Mouse (Mus musculus): ENCODE data around the gene Nav3. TPM values are rescaled to one million over a fixed set of nuclear protein-coding genes. Genes with fewer than 3 reads are reported as not detected.
"Not testable (repeated sequence)": the region's sequence is repeated elsewhere in the genome, so short reads cannot be mapped to it uniquely, and the experiment has no call there.

Nav3 gene
- total RNA-seq, 2 experiments from 2014 or later: 1.8 to 2.8 TPM

DNA sequence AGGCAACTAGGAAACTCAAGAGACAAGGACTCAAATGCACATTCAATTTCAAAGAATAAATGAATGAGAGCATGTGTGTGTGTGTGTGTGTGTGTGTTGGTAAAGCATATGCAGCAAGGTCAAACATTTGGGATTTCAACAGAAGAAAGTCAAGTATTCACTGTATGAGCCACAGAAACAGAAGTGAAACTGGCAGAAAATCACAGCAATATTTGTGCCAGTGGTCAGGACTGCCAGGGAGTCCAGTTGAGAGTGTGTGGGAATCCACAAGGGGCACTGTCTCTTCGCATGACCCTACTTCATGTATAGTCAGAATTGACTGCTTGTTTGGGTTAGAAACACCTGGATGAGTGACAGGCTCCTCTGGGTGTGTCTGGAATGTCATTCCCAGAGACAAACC lies 370.1 kb downstream of the Nav3 start:
- DNase-seq (ENCODE audit: low spot score in 2 of 2): no peak

DNA sequence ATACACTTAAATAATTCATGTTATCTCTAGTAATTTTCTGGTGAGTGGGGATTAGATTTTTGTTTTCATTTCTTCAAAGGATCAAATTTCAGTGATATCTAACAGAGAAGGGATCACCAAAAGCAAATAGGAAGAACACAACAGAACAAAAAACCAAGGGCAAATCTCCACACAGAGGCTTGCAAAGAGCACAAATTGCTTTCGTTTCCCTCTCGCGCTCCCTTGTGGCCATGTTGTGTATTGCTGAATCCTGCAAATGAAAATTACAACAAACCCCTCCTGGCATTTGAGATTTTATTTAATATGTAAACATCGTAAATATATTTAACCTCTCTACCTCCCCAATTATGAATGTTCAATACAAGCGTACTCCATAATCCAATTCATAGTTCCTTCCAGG lies 370.8 kb downstream of the Nav3 start:
- peak; percentile 44 to 63 for DNase-seq (ENCODE audit: low spot score in 2 of 2)

DNA sequence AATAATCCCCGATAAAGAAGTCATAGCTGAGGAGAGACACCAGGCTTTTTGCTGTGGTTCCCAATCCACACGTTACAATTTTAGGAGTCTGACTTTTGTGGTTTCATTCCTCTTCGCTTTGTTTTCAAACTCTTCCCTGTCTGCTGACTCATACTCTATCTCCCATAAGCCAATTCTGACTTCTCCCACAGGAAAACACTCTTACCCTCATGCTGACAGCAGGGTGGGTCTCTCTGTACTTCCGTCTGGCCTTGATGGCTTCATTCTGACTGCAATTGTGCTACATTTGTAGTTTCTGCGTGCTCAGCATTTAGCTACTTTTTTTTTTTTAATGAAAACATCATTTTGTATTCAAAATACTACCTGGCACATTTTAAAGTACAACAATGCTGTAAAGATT lies 379.4 kb downstream of the Nav3 start:
- DNase-seq (ENCODE audit: low spot score in 2 of 2): no peak

DNA sequence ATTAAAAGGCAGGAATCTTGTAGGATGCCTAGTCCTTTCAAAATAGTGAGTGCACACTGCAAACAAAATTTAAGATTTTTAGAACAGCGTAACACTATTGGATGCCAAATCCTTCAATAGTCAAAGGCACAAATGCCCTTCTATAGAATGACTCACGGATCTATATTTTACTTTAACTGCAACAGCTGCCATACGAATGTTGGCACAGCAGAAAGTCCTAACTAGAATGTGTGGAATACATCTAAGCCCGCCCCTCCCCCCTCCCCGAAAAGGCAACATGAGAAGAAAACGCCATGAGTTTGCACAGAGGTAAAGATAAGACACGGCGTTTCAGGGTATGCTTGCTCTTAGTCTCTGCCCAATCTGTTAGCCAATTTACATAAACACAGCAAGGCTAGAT lies 383.6 kb downstream of the Nav3 start:
- no peak for DNase-seq (ENCODE audit: low spot score in 2 of 2)

DNA sequence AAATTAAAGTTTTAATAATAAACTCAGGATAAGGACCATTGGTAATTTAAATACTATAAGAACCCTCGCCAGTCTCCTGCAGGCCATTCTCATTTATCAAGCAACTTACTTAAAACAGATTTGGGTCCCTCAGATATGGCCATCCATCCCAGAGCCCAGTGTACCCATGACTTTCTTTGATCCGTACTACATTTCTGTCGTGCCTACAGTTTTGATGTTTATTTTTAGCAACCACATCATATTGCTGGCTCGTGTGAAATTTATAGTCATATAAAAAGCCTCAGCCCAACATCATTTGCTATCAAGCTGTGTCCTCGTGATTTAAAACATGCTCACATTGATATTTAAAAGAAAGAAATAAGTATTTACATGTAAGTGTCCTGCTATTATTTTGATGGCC lies 394.8 kb downstream of the Nav3 start:
- DNase-seq (ENCODE audit: low spot score in 2 of 2): no peak

DNA sequence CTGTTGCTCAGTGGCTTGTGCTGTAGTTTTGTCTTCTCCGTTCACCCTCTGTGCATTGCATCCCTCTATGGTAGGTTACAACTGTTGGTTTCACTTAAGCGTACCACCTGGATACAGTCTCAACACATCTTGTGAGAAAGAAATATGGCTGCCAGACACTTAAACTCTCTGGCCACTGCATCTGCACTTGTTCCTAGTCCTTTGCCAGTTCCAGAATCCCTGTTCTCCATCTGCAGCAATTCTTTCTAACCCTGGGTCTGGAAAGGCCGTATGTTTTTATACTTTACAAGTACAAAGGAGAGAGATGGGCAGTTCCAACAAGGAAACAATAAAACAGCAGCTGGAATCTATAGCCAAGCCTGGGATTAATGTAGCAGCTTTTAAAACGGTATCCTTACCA lies 418.5 kb downstream of the Nav3 start:
- no peak for DNase-seq (ENCODE audit: low spot score in 2 of 2)

DNA sequence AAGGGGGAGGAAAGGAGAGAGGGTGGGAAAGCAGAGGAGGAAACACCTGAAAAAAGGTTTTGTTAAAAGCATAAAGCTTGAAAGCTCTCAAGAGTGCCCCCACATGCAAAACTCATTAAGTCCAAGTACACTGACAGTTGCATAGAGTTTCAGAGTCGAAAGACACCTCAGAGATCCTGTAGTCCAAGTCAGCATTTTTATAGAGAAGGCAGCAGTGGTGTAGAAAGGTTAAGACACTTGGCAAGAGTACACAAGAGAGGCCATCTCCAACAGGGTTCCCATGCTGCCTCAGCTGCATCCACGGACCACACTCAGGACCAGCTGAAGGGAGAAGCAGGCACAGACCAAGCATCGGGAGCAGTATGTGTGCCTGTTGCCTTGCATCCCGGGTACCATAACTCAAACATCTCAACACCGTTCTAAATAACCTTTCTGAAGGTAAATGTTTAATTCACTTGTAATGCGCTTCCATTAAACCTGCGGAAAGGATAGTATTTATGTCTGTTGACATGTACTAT lies 421.4 kb downstream of the Nav3 start:
- no peak for DNase-seq (ENCODE audit: low spot score in 2 of 2)

DNA sequence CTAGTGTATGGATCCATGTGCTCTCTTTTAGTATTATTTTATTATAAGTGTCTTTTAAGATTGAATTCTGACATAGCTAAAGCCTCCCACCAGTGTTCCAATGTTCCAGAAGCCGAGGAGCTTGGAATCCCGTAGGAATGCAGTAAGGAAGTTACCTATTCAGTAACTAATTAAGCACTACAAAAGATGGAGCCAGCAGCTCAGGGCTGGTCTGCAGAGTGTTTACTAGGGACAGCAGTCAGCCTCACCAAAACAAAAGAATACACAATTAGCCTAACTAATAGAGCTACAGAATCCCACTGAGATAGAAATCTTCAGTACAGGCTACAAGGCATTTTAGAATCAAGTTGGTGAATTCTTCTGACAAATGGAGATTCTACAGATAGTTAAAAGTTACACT lies 431.1 kb downstream of the Nav3 start:
- not testable (repeated sequence) for DNase-seq (ENCODE audit: low spot score in 2 of 2)

DNA sequence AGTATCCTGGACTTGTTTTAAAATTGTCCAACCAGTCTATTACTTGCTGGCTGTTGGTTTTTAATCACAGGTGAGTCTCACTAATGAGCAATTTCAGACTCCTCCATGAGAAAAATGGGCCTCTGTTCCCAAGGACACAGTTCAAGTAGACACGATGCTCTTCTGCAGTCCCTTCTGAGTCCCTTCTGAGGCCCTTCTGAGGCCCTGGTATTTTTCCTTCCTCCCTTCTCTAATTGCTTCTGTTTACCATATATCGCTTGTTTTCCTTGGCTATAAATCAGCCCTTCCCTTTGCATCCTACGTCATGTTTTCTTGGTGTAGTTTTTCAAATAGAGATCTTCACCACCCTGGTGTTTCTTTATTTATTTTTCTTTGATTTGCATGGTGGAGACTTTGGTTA lies 433.9 kb downstream of the Nav3 start:
- DNase-seq (ENCODE audit: low spot score in 2 of 2): no peak

DNA sequence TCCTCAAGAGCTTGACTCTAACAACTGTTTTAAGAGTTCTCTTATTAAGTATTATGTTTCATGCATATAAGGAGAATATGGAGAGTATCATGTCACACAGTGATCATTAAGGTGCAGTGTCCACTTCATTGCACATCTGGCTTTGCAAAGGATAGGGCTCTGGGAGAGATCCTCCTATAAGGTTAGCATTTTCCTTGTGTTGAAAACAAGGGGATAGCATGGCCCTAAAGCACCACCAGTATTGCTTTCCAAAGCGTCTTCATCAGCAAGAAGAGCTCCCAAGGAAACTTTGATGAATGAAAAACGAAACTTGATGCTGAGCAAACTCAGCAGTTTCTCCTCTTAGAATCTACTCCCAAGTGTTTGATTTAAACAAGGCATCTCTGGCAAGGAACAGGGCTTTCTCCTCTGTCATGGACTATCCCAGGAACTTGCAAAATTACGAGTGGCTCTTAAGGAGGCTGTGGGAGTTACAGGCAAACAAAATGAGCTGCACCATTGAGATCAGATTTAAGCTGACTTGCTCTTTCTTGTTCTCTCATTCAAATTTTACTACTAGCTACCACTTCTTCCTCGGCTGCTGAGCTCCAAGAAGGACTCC lies 436.6 kb downstream of the Nav3 start:
- DNase-seq (ENCODE audit: low spot score in 2 of 2): no peak

DNA sequence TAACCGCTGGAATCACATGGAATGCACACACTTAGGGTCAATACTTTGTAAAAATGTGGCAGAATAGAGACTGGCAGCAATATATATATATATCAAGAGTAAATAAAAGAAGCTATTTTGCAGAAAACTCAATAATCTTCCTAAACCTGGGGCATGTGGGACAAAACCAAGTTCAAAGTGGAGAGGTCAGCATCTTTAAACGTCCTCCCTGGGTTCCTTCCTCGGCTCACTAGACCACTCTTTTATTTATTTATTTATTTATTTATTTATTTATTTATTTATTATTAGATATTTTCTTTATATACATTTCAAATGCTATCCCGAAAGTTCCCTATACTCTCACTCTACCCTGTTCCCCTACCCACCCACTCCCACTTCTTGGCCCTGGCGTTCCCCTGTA lies 454.7 kb downstream of the Nav3 start:
- DNase-seq (ENCODE audit: low spot score in 2 of 2): not testable (repeated sequence)

DNA sequence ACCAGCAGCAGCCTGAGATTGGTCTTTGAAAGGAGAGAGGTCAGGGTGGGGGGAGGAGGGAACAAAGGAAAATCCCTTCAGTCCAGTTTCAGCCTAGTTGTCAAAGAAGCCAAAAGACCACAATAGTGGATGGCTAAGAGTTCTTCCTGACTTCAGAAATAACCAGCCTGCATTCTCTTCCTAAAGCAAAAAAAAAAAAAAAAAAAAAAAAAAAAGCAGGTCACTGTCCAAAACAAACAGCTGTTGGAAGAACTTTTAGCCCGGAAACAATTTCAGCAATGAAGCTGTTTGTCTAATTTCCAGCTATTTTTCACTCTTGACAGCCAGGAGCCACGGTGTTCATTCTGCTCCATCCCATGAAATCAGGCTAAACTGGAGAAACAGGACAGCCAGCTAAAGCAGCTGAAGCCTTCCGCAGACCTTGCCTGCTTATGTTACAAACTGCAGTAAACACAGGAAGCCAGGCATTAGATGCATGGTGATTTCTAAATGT lies 455.2 kb downstream of the Nav3 start:
- DNase-seq (ENCODE audit: low spot score in 2 of 2): no peak

DNA sequence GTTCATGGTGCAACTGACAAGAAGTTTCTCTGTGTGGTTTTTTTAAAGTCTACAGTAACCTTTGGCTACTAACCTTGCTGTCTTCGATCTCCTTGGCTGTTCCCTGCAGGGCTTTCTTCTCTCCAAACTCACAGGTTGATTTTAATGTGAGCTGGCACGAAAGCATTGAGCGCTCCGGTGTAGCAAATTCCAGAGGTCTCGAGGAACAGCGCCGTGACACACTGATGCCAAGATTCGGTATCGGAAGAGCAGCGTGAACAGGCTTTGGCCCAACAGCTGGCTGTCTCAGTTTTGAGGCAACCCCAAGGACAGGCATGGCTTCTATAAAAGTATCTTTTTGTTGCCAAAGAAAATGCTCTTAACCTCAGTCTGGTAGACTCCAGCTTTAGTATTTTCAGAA lies 456.1 kb downstream of the Nav3 start:
- DNase-seq (ENCODE audit: low spot score in 2 of 2): no peak

DNA sequence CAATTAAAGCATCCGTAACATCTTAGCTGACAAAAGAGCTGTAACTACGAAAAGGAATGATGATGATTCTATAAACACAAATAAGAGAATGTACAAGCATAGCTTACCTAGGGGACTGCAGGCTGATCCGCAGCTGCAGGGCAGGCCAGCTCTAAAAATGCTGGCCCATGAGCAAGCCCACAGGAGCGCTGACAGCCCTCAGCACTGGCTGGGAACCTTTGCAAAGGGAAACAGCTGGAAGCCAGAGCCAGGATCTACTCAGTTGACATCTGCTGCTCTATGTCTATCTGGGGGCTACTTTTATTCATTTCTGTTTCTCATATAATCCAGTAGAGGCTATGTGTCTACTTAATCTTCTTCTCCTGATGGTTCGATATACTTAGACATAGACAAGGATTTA lies 461.7 kb downstream of the Nav3 start:
- DNase-seq (ENCODE audit: low spot score in 2 of 2): no peak

DNA sequence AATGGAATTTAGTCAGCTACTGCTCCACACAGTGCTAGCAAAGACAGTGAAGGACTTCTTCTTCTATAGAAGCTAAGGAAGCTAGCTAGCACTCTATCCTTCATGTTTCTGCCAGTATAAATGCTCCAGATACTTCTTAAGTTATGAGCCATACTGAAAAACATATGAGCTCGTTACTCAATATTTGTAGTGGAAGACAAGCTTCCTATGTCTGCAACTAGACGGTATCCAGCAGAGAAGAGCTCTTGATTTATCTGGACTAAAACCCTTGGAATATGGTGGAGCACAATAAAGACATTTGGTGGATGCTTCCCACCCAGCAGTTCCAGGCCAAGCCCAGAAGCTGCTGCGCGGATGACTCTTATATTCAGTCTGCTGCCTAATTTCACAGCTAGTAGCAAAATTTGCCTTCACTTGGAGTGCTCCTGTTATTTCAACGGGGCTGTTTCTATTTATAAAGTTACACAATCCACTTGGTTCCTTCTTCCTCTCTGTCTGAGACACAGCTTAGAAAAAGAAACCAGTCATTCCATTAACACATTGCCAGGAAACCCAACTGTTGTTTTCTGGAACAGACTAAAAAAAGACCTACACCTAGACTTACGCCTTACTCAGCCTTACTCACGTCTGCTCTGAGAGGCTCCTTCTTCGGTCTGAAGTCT lies 470.0 kb downstream of the Nav3 start:
- no peak for DNase-seq (ENCODE audit: low spot score in 2 of 2)

DNA sequence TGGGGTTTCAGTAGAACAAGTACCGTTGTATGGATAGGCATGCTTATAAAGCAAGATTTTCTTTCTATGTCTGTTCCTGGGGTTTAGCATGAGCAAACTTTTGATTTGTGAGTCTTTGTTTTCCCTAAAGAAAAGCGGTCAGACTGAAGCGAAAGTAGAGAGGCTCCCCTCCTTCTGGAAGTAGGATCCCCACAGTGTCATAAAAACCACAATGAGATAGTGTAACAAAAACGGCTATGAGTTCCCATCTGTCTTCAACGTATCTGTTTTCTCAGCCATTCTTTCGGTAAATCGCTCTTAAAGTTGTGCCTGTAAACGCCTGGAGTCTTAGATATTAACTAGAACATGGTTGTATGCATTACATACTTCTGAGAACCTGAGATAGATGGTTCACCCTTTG lies 479.7 kb downstream of the Nav3 start:
- no peak for DNase-seq (ENCODE audit: low spot score in 2 of 2)

DNA sequence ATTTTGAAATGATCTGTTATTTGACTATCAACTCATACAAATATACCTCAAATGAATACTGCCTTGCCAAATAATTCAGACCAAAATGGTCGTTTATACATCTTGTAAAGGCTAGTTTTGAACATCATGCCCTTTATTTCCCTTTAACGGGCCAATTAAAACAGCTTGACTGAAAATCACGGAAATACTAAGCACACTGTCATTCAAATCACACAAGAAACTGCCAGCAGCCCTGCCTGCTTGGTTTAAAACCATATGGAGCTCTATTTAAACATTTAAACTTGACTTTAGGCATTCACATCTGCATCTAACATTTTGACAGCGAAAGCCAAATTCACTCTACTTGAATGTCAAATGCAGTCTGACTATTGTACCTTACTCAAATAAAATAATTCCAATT lies 481.8 kb downstream of the Nav3 start:
- no peak for DNase-seq (ENCODE audit: low spot score in 2 of 2)

DNA sequence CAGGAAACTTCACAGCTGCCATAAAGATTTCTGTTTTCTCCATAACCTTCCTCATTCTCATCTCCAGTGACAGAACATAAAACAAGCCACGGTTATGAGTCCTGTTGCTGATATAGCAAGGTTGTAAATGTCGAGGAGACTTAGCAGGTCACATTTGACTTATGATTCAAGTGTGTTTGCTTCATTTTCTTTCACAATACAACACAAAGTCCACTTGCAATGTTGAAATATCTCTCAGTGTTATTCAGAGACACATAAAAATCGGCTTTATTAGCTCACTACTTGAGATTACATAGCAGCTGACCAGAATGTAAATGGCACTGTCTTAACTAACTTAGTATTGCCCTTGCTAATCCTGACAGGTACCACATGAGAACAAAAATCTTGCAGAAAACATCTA lies 482.5 kb downstream of the Nav3 start:
- no peak for DNase-seq (ENCODE audit: low spot score in 2 of 2)

DNA sequence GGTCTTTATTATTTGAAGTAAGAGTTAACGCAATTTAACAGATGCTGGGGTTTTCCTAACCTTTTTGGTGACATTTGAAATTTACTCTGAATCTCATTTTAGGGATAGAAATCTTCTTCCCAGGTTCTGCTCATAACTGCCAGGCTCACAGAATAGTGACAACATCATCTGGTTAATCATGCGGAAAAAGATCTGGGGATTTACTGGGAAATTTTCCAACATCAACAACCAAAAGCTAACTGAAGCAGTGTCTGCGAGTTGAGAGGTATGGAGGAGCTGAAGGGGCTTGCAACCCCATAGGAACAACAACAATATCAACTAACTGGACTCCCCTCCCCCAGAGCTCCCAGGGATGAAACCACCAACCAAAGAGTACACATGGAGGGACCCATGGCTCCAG lies 505.7 kb downstream of the Nav3 start:
- no peak for DNase-seq (ENCODE audit: low spot score in 2 of 2)

DNA sequence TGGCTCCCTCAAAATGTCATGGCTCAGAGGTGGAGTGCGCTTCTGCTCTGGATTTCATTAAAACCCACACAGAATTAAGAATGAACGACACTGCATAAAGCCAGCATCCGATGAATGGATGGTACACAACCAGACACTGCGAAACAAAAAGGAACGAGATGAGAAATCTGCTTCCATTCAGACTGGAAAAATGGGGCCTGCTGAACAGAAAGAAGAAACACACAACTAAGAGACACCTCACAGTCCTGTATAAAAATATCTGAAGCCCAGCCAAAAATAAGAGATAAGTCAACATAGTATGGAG lies 526.7 kb downstream of the Nav3 start:
- no peak for DNase-seq (ENCODE audit: low spot score in 2 of 2)

DNA sequence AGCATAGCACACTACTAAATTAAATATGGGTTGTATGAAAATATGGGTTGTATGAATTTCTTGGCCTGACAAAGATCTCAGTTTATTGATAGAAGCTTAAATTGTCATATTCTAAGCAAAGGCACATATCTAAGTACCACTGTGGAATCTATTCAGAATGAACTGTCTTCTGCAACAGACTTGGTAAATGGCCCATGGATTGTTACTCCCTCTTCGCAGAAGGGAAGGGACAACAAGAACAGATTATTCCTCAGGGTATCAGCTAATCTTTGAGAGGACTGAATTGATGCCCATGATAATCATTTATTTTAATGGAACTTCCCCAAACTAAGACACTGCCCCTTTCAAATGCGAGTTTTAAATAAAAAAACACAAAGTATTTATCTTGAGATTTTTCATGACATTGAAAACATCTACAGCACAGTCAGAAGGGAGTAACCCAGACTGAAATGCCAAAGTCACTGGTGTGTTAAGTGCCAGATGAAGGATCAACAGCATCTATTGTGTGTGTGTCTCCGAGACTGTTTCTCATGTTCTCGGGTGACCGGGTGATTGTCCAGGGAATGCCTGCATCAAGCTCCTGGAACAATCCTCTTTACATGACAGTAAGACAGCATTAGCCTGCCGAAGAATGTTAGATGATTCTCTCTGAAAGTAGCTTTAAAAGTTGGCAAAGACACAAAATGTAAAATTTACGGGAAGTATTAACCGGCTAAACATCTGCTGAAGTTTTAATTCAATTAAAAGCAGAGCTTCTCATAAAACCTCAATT lies 527.3 kb downstream of the Nav3 start:
- DNase-seq (ENCODE audit: low spot score in 2 of 2): no peak

DNA sequence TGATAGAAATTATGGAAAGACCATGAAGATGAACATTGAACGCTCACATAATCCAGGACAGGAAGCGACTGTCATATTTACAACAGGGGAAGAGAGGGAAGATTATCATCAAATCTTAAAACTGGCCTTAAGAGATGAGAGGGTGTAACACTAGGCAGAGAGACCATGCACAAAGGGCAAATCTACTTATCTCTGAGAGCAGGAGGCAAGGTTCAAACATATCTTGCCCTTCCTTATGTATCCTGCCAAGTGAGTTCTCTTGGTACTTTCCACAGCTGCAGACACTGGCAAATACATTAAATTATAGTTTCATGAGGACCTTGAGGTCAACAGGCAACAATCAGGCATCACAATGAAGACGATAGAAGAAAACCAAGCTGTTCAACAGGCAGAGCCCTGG lies 529.9 kb downstream of the Nav3 start:
- no peak for DNase-seq (ENCODE audit: low spot score in 2 of 2)
